Mouse (Mus musculus): ENCODE measurements around the gene Mdn1.

DNA sequence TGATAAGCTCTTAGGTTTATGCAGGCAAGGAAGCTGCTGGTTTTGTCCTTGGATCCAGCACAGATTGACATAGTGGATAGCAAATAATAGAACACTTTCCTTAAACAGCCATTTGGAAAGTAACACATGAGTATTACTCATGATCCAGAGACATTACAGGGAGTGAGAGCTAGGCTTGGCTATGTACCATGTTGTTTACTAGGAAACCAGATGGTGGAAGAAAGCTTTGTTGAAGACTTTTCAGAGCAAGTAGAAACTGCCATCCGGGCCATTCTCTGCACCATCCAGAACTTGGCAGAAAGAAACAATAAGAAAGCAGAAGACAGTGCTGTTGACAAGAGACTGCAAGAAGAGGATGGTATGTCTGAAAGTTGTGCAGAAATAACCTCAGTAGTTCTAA is 93.8 kb downstream of the Mdn1 start:
- TF ChIP-seq CTCF (IDR thresholded peaks at IDR 0.05; ENCODE audit: low read depth, low read length): no peak
- TF ChIP-seq POLR2A (IDR thresholded peaks at IDR 0.05; ENCODE audit: extremely low read depth, insufficient read depth, low read length): no peak
